Mouse (Mus musculus) myocyte (in vitro differentiated cells): Measurements from ENCODE around the gene Zdhhc1.

Source experiments
- CEBPB ChIP-seq: IDR thresholded peaks from 2 replicates; pipeline ENCODE4 v1.6.1; 2011; ENCODE audit warnings: mild to moderate bottlenecking, moderate library complexity; ENCODE audit not compliant: poor library complexity, insufficient read depth, severe bottlenecking
- E2F4 ChIP-seq: IDR thresholded peaks from one replicate; pipeline ENCODE4 v1.6.1; 2011; ENCODE audit warnings: mild to moderate bottlenecking, control low read depth, moderate library complexity; ENCODE audit not compliant: insufficient read depth
- MAX ChIP-seq: IDR thresholded peaks from one replicate; pipeline ENCODE4 v1.6.1; 2011; ENCODE audit warnings: low read depth, mild to moderate bottlenecking, control low read depth
- POLR2A ChIP-seq: IDR thresholded peaks from one replicate; pipeline ENCODE4 v1.6.1; 2011; ENCODE audit warnings: low read depth, mild to moderate bottlenecking, control low read depth, moderate library complexity; ENCODE audit not compliant: insufficient read length
- POLR2AphosphoS2 ChIP-seq: IDR thresholded peaks from one replicate; pipeline ENCODE4 v1.6.1; 2011; ENCODE audit warnings: low read depth, control low read depth; ENCODE audit not compliant: insufficient read length
- REST ChIP-seq: IDR thresholded peaks from one replicate; pipeline ENCODE4 v1.6.1; 2011; ENCODE audit warnings: mild to moderate bottlenecking, control low read depth, moderate library complexity; ENCODE audit not compliant: insufficient read depth, insufficient read length
- USF1 ChIP-seq: IDR thresholded peaks from one replicate; pipeline ENCODE4 v1.6.1; 2011; ENCODE audit warnings: low read depth, mild to moderate bottlenecking, control low read depth, moderate library complexity

DNA sequence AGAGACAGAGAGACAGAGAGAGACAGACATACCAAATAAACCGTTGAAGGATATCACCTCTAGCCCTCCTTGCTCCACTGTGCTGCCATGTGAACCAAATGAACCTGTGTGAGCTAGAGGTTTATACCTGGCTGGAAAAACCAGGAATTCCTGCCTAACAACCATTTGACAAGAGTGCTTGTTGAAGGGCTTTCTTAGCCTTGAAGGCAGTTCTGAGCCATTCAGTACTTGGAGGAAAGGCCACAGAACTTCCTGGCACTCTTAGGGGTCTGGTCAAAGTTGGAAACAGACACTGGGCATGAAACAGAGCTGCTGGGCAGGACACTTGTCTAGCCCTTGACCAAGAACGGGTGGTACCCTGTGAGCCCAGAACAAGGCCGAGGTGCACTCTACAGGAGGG, 2.1 kb downstream of the Zdhhc1 start:
- TF ChIP-seq POLR2A, result no peak
- TF ChIP-seq CEBPB, result no peak
- no peak for TF ChIP-seq POLR2AphosphoS2
- no peak for TF ChIP-seq MAX
- TF ChIP-seq USF1, result no peak
- no peak for TF ChIP-seq E2F4
- TF ChIP-seq REST, result no peak
